Mouse (Mus musculus) embryonic facial prominence, embryonic 15.5 days (tissue): ENCODE measurements around the gene Acvr1b. TPM values are rescaled to one million over a fixed set of nuclear protein-coding genes. Genes with fewer than 3 reads are reported as not detected.

Experiments
- ATAC-seq: fragments of 200-750 bp; cut with Nextera tagmentation; 2 replicates; pipeline ENCODE4 v1.8.0; 2017; ENCODE audit warnings: low read depth, moderate TSS enrichment; ENCODE audit not compliant: insufficient number of reproducible peaks, low FRiP score, low TSS enrichment
- H3K27ac ChIP-seq: fragments of 300-500 bp; sonication (generic); replicated peaks from 2 replicates; pipeline ENCODE4 v1.5.1; 2015; ENCODE audit warnings: mild to moderate bottlenecking, inconsistent platforms
- H3K27me3 ChIP-seq: fragments of 300-500 bp; sonication (generic); 2 replicates; pipeline ENCODE4 v1.6.1; 2015; ENCODE audit warnings: inconsistent platforms
- H3K36me3 ChIP-seq: fragments of 300-500 bp; sonication (generic); 2 replicates; pipeline ENCODE4 v1.6.1; 2015; ENCODE audit warnings: mild to moderate bottlenecking, inconsistent platforms
- H3K4me1 ChIP-seq: fragments of 300-500 bp; sonication (generic); 2 replicates; pipeline ENCODE4 v1.6.1; 2015; ENCODE audit warnings: inconsistent platforms
- H3K4me2 ChIP-seq: fragments of 300-500 bp; sonication (generic); replicated peaks from 2 replicates; pipeline ENCODE4 v1.6.1; 2015; ENCODE audit warnings: mild to moderate bottlenecking, inconsistent platforms
- H3K4me3 ChIP-seq: fragments of 300-500 bp; sonication (generic); replicated peaks from 2 replicates; pipeline ENCODE4 v1.5.1; 2015; ENCODE audit warnings: mild to moderate bottlenecking, inconsistent platforms
- H3K9ac ChIP-seq: fragments of 300-500 bp; sonication (generic); 2 replicates; pipeline ENCODE4 v1.6.1; 2015; ENCODE audit warnings: inconsistent platforms
- H3K9me3 ChIP-seq: fragments of 300-500 bp; sonication (generic); replicated peaks from 2 replicates; pipeline ENCODE4 v1.6.1; 2016; ENCODE audit warnings: inconsistent platforms
- WGBS: fragments of 180-500 bp; shearing (Covaris S2); methylation state at CpG from one replicate; pipeline ENCODE4 v1.1.7; 2015; 5-methylcytosine and 5-hydroxymethylcytosine counted together
- polyA plus RNA-seq: library from polyadenylated mRNA; unstranded; fragments of >200 nt; fragmentation: Nextera tagmentation; extraction: Ambion mirVana; gene quantifications from 2 replicates; pipeline ENCODE4 v1.2.1, GENCODE M21; 2015

Gene Acvr1b
- polyA plus RNA-seq, 1 experiment from 2014 or later: 11.4 TPM

DNA sequence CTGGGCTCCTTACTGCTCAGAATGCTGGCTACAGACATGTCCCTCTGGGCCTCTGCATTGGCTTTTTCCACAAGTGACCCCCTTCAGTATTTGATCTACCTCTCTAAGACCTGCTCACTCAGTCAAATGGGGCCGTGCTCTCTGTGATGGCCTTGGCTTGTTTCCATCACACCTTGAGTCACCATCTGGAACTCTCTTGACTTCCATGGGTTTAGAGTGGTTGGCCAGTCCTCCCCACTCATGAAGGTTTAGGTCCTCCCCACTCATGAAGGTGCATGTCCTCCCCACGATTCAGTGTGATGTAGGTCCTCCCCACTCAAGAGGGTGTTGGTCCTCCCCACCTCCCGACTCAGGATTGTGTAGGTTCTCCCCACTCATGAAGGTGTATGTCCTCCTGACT is 59.3 kb downstream of the Acvr1b start:
- Histone ChIP-seq H3K36me3 (peaks cover 24% of the 10 kb centered on the region), H3K4me2 (no peak overlapping the region), H3K27me3 (no peaks in the 10 kb centered on the region), H3K9ac (no peak overlapping the region), H3K27ac (peak overlapping the region; percentile 58), H3K4me3 (no peak overlapping the region), H3K9me3 (no peaks in the 10 kb centered on the region), H3K4me1 (peaks cover 52% of the 10 kb centered on the region)
- no peak for ATAC-seq
- WGBS: 77% methylated on average over 3 of the region's 3 CpGs

DNA sequence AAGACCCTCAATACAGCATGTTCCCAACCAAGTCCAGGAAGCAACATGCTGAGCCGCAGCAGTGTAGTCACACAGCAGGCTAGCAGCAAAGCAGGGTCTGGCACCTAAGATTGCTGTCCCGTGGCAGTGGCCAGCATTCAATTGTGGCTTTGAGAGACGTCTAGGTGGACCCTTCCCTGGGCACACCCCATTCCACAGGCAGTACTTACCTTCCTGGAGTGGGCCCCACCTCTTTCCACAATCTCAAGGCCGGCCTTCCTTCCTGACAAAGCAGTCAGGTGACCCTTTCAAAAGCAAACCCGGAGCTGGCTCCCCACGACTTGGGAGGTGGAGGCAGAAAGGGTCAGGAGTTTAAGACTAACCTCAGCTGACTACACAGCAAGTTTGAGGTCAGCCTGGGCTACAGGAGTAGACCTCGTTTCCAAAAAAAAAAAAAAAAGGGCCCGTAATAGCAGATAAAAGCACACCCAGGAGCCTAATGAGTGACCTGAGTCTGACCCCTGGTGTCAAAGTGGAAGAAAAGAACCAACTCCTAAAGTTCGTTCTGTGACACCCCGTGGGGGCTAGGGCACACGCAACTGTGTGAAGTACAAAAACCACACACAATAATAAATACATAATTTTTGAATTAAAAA is 59.9 kb downstream of the Acvr1b start:
- Histone ChIP-seq H3K27ac (peak overlapping the region; percentile 58; the same call in 1 of the 2 replicates), H3K36me3 (peaks cover 24% of the 10 kb centered on the region), H3K27me3 (no peaks in the 10 kb centered on the region), H3K9ac (no peak overlapping the region), H3K9me3 (no peaks in the 10 kb centered on the region), H3K4me2 (no peak overlapping the region), H3K4me3 (no peak overlapping the region), H3K4me1 (peaks cover 48% of the 10 kb centered on the region)
- no peak for ATAC-seq
- 31% methylated on average over 11 of the region's 11 CpGs for WGBS

DNA sequence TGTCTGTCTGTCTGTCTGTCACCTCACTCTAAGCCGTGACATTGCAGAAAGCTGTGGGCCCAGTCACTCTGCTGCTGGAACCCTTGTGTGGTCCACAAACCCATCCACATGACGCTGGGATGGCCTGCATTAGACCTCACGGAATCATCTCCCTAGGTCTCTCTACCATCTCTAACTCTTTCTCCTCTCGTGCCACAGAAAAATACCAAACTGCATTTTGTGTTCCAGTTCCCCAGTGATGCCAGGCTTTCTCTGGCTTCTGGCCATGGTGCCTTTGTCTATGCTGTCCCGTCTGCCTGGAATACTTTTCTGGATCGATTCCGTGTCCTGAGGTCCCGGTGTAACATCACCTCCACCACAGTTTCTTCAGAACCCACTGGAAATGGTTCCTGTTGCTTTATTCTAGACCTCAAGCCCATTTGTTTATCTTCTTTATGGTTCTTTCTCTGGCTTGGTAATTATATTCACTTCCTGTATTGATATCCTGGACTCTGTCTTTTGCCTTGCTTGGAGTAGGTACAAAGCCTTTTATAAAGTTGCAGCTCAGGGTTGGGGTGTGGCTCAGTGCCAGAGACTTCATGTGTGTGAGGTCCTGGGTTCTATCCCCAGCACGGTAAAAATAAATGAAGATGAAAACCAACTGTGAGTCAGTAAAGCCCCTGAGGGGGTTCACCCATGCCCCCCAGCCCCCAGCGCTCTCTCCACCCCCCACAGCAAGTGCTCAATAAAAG is 60.9 kb downstream of the Acvr1b start:
- Histone ChIP-seq H3K4me1 (peaks cover 43% of the 10 kb centered on the region), H3K27ac (peak overlapping the region; percentile 65), H3K4me2 (no peak overlapping the region), H3K9me3 (no peaks in the 10 kb centered on the region), H3K36me3 (peaks cover 15% of the 10 kb centered on the region), H3K27me3 (no peaks in the 10 kb centered on the region), H3K9ac (no peak overlapping the region), H3K4me3 (no peak overlapping the region)
- no peak for ATAC-seq
- WGBS: 53% methylated on average over 10 of the region's 10 CpGs

DNA sequence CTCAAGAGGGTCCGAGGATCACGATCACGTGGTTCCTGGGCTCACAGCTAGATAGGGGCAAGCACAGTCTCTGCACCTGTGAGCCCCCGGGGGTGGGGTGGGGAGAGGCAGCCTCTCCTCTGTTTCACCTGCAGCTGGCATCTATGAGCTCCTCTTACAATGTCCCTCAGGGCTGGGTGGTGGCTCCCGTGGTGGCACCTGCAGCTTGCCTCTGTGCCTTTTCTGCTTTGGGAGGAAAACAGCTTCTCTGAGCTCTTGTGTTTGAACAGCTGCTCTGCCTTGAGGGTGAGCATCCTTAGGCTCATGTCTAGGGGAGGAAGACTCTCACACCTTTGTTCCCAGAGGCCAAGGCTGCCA is 61.5 kb downstream of the Acvr1b start:
- Histone ChIP-seq H3K27me3 (no peaks in the 10 kb centered on the region), H3K36me3 (peaks cover 9% of the 10 kb centered on the region), H3K4me2 (no peak overlapping the region), H3K4me3 (no peak overlapping the region), H3K9me3 (no peaks in the 10 kb centered on the region), H3K9ac (no peak overlapping the region), H3K27ac (peak overlapping the region; percentile 65; the same call in 1 of the 2 replicates), H3K4me1 (peaks cover 43% of the 10 kb centered on the region)
- WGBS: 23% methylated on average over 5 of the region's 5 CpGs
- ATAC-seq: peak; percentile 49; the same call in 1 of the 2 replicates

DNA sequence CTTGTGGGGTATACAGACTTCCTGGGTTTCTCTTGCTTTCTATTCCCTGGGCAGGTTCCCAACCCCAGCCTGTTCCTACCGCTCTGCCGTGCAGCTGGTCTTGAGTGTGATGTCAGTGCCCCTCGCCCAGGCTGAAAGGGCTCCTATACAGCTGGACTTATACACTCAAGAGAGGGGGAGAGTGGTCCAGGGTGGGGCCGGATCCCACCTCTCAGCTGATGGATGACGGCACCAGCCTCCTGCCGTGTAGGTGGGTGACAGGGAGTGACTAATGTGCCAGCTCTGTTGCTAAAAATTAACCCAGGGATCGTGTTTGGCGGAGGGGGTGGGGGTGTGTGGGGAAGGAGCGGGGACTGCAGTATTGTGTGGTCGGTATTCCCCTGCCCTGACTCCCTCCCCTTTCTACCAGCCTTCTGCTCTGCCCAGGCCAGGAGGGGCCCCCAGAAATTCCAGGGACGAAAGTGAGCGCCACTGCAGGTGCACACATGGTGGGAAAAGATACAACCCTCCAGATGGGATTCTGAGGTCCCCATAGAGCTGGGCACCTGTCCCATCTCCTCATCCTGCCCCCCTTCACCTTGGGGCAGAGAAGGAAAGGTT is 62.0 kb downstream of the Acvr1b start:
- H3K4me3 ChIP-seq: no peak overlapping the region
- H3K4me1 ChIP-seq: peaks cover 46% of the 10 kb centered on the region
- H3K36me3 ChIP-seq: peaks cover 4% of the 10 kb centered on the region
- no peaks in the 10 kb centered on the region for H3K27me3 ChIP-seq
- H3K9me3 ChIP-seq: no peaks in the 10 kb centered on the region
- H3K4me2 ChIP-seq: no peak overlapping the region
- H3K9ac ChIP-seq: no peak overlapping the region
- peak; percentile 32; the same call in 1 of the 2 replicates for ATAC-seq
- WGBS: 31% methylated on average over 12 of the region's 12 CpGs
- H3K27ac ChIP-seq: peak overlapping the region; percentile 65; the same call in 1 of the 2 replicates

DNA sequence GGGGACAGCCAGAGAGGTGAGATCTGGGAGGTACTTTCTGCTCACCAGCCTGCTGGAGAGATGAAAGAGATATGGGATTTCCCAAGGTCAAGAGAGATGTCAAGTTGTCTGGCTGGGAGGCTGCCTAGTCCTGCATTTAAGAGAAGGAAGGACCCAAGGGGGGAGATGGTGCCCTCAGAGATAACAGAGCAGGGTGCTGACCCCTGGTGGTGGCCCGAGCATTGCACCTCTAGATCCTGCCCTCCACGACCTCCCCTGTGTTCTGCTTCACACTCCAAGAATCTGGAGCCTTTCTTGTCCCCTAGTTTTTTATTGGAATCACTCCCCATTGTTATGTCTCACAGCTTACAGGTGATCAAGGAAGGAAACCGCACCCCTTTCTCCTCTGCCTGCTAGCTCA is 63.0 kb downstream of the Acvr1b start:
- H3K27ac ChIP-seq: no peak overlapping the region
- H3K36me3 ChIP-seq: no peaks in the 10 kb centered on the region; the same call in 1 of the 2 replicates
- H3K4me2 ChIP-seq: no peak overlapping the region
- 4% methylated on average over 3 of the region's 3 CpGs for WGBS
- H3K9ac ChIP-seq: no peak overlapping the region
- no peak overlapping the region for H3K4me3 ChIP-seq
- H3K27me3 ChIP-seq: no peaks in the 10 kb centered on the region
- ATAC-seq: no peak
- H3K9me3 ChIP-seq: no peaks in the 10 kb centered on the region
- peaks cover 51% of the 10 kb centered on the region for H3K4me1 ChIP-seq

DNA sequence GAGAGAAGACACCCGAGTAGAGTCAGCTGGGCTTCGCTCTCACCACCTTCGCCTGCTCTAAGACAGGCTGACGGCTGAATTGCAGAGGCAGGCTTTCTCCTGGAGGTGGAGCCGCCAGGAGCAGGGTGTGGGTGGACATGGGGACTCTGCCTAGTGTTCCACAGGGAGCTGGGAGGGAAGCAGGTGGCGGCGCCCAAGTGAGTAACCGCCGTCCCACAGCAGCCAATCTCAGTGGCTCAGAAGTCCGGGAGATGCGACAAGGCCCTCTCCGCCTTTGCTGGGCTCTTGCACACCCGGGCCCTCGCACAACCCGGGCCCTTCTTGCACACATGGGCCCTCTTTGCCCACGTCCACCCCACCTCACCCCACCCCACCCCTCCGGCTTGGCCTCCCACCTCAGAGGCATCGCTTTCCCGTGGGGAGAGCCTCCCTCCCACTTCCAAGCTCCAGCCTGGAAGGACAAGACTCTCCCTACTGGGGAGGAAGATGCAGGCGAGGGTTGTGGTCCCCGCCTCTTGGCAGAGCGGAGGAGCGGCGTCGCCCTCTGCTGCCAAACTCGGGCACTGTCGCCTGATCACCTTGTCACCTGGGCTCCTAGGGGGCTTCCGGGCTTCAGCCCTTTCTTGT is 65.1 kb downstream of the Acvr1b start:
- ATAC-seq: no peak
- peaks cover 45% of the 10 kb centered on the region for H3K4me1 ChIP-seq

DNA sequence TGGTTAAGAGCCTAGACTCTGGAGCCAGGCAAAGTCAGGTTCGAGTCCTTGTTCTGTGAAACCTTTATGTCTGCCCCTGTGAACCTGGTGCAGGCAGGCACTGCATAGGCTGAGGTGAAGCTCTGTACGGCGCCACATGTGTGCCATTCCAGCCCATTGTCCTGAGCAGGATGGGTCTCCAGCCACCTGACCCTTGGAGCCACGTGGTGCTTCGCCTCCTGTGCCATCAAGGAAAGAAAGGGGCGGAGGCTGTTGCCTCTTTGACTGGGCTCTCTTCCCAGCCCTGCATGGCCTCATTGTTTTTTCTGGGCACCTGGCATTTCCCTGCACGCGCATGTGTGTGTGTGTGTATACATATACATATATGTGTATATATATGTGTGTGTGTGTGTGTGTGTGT is 66.0 kb downstream of the Acvr1b start:
- ATAC-seq: no peak
- H3K4me2 ChIP-seq: no peak overlapping the region
- H3K9me3 ChIP-seq: no peaks in the 10 kb centered on the region
- H3K4me1 ChIP-seq: peaks cover 39% of the 10 kb centered on the region
- H3K36me3 ChIP-seq: no peaks in the 10 kb centered on the region
- H3K4me3 ChIP-seq: no peak overlapping the region
- H3K27ac ChIP-seq: no peak overlapping the region
- no peaks in the 10 kb centered on the region for H3K27me3 ChIP-seq
- H3K9ac ChIP-seq: no peak overlapping the region
- WGBS: 67% methylated on average over 8 of the region's 8 CpGs

More for the DNA sequence above, 65.1 kb downstream of the Acvr1b start:
- Histone ChIP-seq H3K4me2 (peak overlapping the region; percentile 55), H3K9ac (peak overlapping the region; percentile 7; the same call in 1 of the 2 replicates), H3K27ac (peak overlapping the region; percentile 60; the same call in 1 of the 2 replicates), H3K27me3 (no peaks in the 10 kb centered on the region), H3K36me3 (no peaks in the 10 kb centered on the region), H3K9me3 (no peaks in the 10 kb centered on the region), H3K4me3 (peak overlapping the region; percentile 26)
- 6% methylated on average over 28 of the region's 28 CpGs for WGBS

DNA sequence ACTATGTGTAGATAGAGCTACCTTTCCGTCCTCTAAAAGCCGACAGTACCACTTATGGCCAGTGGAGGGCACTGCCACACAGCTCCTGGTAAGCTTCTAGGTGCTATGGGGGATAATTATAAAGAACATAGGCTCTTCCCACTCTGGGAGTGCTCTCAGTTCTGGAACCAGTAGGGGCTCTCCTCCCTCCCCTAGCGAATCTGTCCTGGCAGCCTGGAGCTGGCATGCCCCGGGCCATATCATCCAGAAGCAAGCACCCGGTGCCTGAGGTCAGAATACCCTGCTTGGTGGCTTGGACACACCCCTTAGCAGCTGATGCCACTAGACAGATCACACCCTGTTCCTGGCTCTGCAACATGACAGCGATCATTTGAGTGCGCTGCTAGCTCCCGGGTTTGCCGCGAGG is 66.9 kb downstream of the Acvr1b start:
- H3K27me3 ChIP-seq: no peaks in the 10 kb centered on the region
- peak overlapping the region; percentile 13; the same call in 1 of the 2 replicates for H3K9ac ChIP-seq
- WGBS: 3% methylated on average over 10 of the region's 10 CpGs
- peak overlapping the region; percentile 17; the same call in 1 of the 2 replicates for H3K27ac ChIP-seq
- H3K4me1 ChIP-seq: peaks cover 33% of the 10 kb centered on the region
- peak overlapping the region; percentile 19; the same call in 1 of the 2 replicates for H3K4me3 ChIP-seq
- peak; percentile 74 for ATAC-seq
- no peaks in the 10 kb centered on the region for H3K9me3 ChIP-seq
- H3K36me3 ChIP-seq: no peaks in the 10 kb centered on the region
- peak overlapping the region; percentile 52 for H3K4me2 ChIP-seq

DNA sequence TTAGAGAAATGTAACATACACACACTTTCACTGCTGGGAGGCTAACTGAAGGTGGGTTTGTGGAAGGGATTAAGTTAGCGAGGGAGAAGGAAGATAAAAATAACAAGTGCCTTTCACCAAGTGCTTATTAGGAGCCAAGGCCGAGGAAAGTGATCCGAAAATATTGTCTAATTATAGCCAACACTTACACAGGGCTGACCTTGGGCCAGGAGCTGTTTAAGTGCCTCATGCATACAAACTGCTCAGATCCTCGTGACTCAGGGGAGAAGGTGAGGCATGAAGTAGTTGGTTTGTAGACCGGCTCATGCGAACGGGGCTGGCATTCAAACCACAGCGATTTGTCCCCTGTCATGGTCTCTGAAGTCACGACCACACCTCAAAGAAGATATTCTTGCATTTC is 67.4 kb downstream of the Acvr1b start:
- H3K9ac ChIP-seq: 0 out of 2 replicates have a peak overlapping the region, but pooled peaks have one; percentile 13
- ATAC-seq: no peak
- no peaks in the 10 kb centered on the region for H3K36me3 ChIP-seq
- peak overlapping the region; percentile 19; the same call in 1 of the 2 replicates for H3K4me3 ChIP-seq
- no peaks in the 10 kb centered on the region for H3K9me3 ChIP-seq
- H3K27me3 ChIP-seq: no peaks in the 10 kb centered on the region
- WGBS: 55% methylated on average over 9 of the region's 9 CpGs
- H3K4me2 ChIP-seq: peak overlapping the region; percentile 52
- peaks cover 33% of the 10 kb centered on the region for H3K4me1 ChIP-seq
- H3K27ac ChIP-seq: peak overlapping the region; percentile 17; the same call in 1 of the 2 replicates

DNA sequence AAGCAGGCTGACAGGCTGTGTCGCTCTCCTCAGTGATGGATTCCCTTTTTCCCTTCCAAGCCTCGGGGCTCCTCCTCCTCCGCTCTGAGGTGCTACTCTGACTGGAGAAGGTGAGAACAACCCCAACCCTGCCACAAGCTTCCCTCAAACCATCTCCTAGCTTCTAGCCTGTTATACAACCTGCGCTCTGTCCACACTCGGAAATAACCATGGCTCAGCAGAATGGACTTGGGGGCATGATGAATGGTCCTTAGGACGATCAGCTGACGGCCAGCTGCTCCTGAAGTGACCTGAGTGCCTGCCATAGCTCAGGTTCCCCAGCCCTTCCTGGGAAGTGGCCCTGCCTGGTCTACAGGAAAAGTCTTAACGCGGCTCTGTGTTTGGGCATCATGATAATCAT is 68.0 kb downstream of the Acvr1b start:
- Histone ChIP-seq H3K4me2 (no peak overlapping the region), H3K27ac (no peak overlapping the region), H3K4me1 (peaks cover 39% of the 10 kb centered on the region), H3K4me3 (no peak overlapping the region), H3K9me3 (no peaks in the 10 kb centered on the region), H3K27me3 (no peaks in the 10 kb centered on the region), H3K9ac (no peak overlapping the region), H3K36me3 (no peaks in the 10 kb centered on the region)
- ATAC-seq: no peak
- 76% methylated on average over 9 of the region's 9 CpGs for WGBS
